Mouse (Mus musculus): ENCODE results near the gene Ugt1a1. TPM values are rescaled to one million over a fixed set of nuclear protein-coding genes. Genes with fewer than 3 reads are reported as not detected.

Ugt1a1 gene
- polyA plus RNA-seq, 1 experiment, result not detected

GRCm38 (mm10) chr1:88225741-88226140 lies 14.0 kb downstream of the Ugt1a1 start:
- Histone ChIP-seq H3K9me3 (replicated peaks; ENCODE audit: control insufficient read depth, insufficient read depth, low read length, poor library complexity, severe bottlenecking) (no peaks in the 10 kb centered on the region; the same call in 1 of the 2 replicates), H3K27ac (ENCODE audit: insufficient read depth, low read length) (no peak overlapping the region)
- TF ChIP-seq CTCF (IDR thresholded peaks at IDR 0.05; ENCODE audit: low read depth, low read length), result no peak
- TF ChIP-seq POLR2A (IDR thresholded peaks at IDR 0.05; ENCODE audit: insufficient read depth, low read length), result no peak
- no peak for TF ChIP-seq EP300 (IDR thresholded peaks at IDR 0.05; ENCODE audit: insufficient read depth, low read depth, low read length)

GRCm38 (mm10) chr1:88226670-88227379 lies 15.1 kb downstream of the Ugt1a1 start, which contains the start of gene Mroh2a:
Gene Mroh2a (plus strand): TSS chr1:88226986.
- no peak within 1 kb of the TSS for H3K4me3 ChIP-seq (ENCODE audit: low read depth, low read length)
- TF ChIP-seq EP300 (IDR thresholded peaks at IDR 0.05; ENCODE audit: insufficient read depth, low read depth, low read length) (no peak), POLR2A (IDR thresholded peaks at IDR 0.05; ENCODE audit: insufficient read depth, low read length) (no peak)
- H3K36me3 ChIP-seq (ENCODE audit: control insufficient read depth, insufficient read depth, low read length, poor library complexity, severe bottlenecking), result no peaks in the 10 kb centered on the region
- no peaks in the 10 kb centered on the region for H3K27me3 ChIP-seq (ENCODE audit: control insufficient read depth, insufficient read depth, low read length, poor library complexity, severe bottlenecking)
- H3K4me1 ChIP-seq (ENCODE audit: control insufficient read depth, insufficient read depth, low read length), result no peaks in the 10 kb centered on the region
- no peaks in the 10 kb centered on the region; the same call in 1 of the 2 replicates for H3K9me3 ChIP-seq (replicated peaks; ENCODE audit: control insufficient read depth, insufficient read depth, low read length, poor library complexity, severe bottlenecking)
- no peak within 1 kb of the TSS for H3K27ac ChIP-seq (ENCODE audit: insufficient read depth, low read length)
- H3K9ac ChIP-seq (ENCODE audit: low read depth, poor library complexity, severe bottlenecking), result no peak within 1 kb of the TSS

More at GRCm38 (mm10) chr1:88225741-88226140, 14.0 kb downstream of the Ugt1a1 start:
- H3K4me3 ChIP-seq (ENCODE audit: low read depth, low read length), result no peak overlapping the region
- no peaks in the 10 kb centered on the region for H3K27me3 ChIP-seq (ENCODE audit: control insufficient read depth, insufficient read depth, low read length, poor library complexity, severe bottlenecking)
- no peaks in the 10 kb centered on the region for H3K36me3 ChIP-seq (ENCODE audit: control insufficient read depth, insufficient read depth, low read length, poor library complexity, severe bottlenecking)
- no peak overlapping the region for H3K9ac ChIP-seq (ENCODE audit: low read depth, poor library complexity, severe bottlenecking)
- no peaks in the 10 kb centered on the region for H3K4me1 ChIP-seq (ENCODE audit: control insufficient read depth, insufficient read depth, low read length)

GRCm38 (mm10) chr1:88227482-88227881 lies 15.7 kb downstream of the Ugt1a1 start:
- Histone ChIP-seq H3K9me3 (replicated peaks; ENCODE audit: control insufficient read depth, insufficient read depth, low read length, poor library complexity, severe bottlenecking) (no peaks in the 10 kb centered on the region), H3K4me1 (ENCODE audit: control insufficient read depth, insufficient read depth, low read length) (no peaks in the 10 kb centered on the region), H3K9ac (ENCODE audit: low read depth, poor library complexity, severe bottlenecking) (no peak overlapping the region), H3K36me3 (ENCODE audit: control insufficient read depth, insufficient read depth, low read length, poor library complexity, severe bottlenecking) (no peaks in the 10 kb centered on the region), H3K4me3 (ENCODE audit: low read depth, low read length) (no peak overlapping the region), H3K27ac (ENCODE audit: insufficient read depth, low read length) (no peak overlapping the region), H3K27me3 (ENCODE audit: control insufficient read depth, insufficient read depth, low read length, poor library complexity, severe bottlenecking) (no peaks in the 10 kb centered on the region)
- TF ChIP-seq EP300 (IDR thresholded peaks at IDR 0.05; ENCODE audit: insufficient read depth, low read depth, low read length) (no peak), POLR2A (IDR thresholded peaks at IDR 0.05; ENCODE audit: insufficient read depth, low read length) (no peak), CTCF (IDR thresholded peaks at IDR 0.05; ENCODE audit: low read depth, low read length) (no peak)

- no peaks in the 10 kb centered on the region for H3K4me1 ChIP-seq (ENCODE audit: control insufficient read depth, insufficient read depth, low read length)
- no peak for TF ChIP-seq CTCF (IDR thresholded peaks at IDR 0.05; ENCODE audit: low read depth, low read length)
- TF ChIP-seq EP300 (IDR thresholded peaks at IDR 0.05; ENCODE audit: insufficient read depth, low read depth, low read length), result no peak
- TF ChIP-seq POLR2A (IDR thresholded peaks at IDR 0.05; ENCODE audit: insufficient read depth, low read length), result no peak
- no peaks in the 10 kb centered on the region for H3K9me3 ChIP-seq (replicated peaks; ENCODE audit: control insufficient read depth, insufficient read depth, low read length, poor library complexity, severe bottlenecking)
- no peak overlapping the region for H3K4me3 ChIP-seq (ENCODE audit: low read depth, low read length)
- no peaks in the 10 kb centered on the region for H3K36me3 ChIP-seq (ENCODE audit: control insufficient read depth, insufficient read depth, low read length, poor library complexity, severe bottlenecking)
- H3K27ac ChIP-seq (ENCODE audit: insufficient read depth, low read length), result no peak overlapping the region
- no peaks in the 10 kb centered on the region for H3K27me3 ChIP-seq (ENCODE audit: control insufficient read depth, insufficient read depth, low read length, poor library complexity, severe bottlenecking)
- no peak overlapping the region for H3K9ac ChIP-seq (ENCODE audit: low read depth, poor library complexity, severe bottlenecking)
These were observed 16.4 kb downstream of the Ugt1a1 start for GRCm38 (mm10) chr1:88228121-88228520.

- H3K27me3 ChIP-seq (ENCODE audit: control insufficient read depth, insufficient read depth, low read length, poor library complexity, severe bottlenecking), result no peaks in the 10 kb centered on the region
- no peak overlapping the region for H3K4me3 ChIP-seq (ENCODE audit: low read depth, low read length)
- H3K4me1 ChIP-seq (ENCODE audit: control insufficient read depth, insufficient read depth, low read length), result no peaks in the 10 kb centered on the region
- TF ChIP-seq POLR2A (IDR thresholded peaks at IDR 0.05; ENCODE audit: insufficient read depth, low read length) (no peak), CTCF (IDR thresholded peaks at IDR 0.05; ENCODE audit: low read depth, low read length) (no peak), EP300 (IDR thresholded peaks at IDR 0.05; ENCODE audit: insufficient read depth, low read depth, low read length) (no peak)
- H3K9ac ChIP-seq (ENCODE audit: low read depth, poor library complexity, severe bottlenecking), result no peak overlapping the region
- no peak overlapping the region for H3K27ac ChIP-seq (ENCODE audit: insufficient read depth, low read length)
- no peaks in the 10 kb centered on the region for H3K36me3 ChIP-seq (ENCODE audit: control insufficient read depth, insufficient read depth, low read length, poor library complexity, severe bottlenecking)
- H3K9me3 ChIP-seq (replicated peaks; ENCODE audit: control insufficient read depth, insufficient read depth, low read length, poor library complexity, severe bottlenecking), result no peaks in the 10 kb centered on the region
These were observed 17.8 kb downstream of the Ugt1a1 start for GRCm38 (mm10) chr1:88229566-88229965.

- H3K4me3 ChIP-seq (ENCODE audit: low read depth, low read length), result no peak overlapping the region
- no peaks in the 10 kb centered on the region for H3K9me3 ChIP-seq (replicated peaks; ENCODE audit: control insufficient read depth, insufficient read depth, low read length, poor library complexity, severe bottlenecking)
- no peaks in the 10 kb centered on the region for H3K36me3 ChIP-seq (ENCODE audit: control insufficient read depth, insufficient read depth, low read length, poor library complexity, severe bottlenecking)
- H3K27ac ChIP-seq (ENCODE audit: insufficient read depth, low read length), result no peak overlapping the region
- TF ChIP-seq POLR2A (IDR thresholded peaks at IDR 0.05; ENCODE audit: insufficient read depth, low read length), result no peak
- TF ChIP-seq EP300 (IDR thresholded peaks at IDR 0.05; ENCODE audit: insufficient read depth, low read depth, low read length), result no peak
- no peak for TF ChIP-seq CTCF (IDR thresholded peaks at IDR 0.05; ENCODE audit: low read depth, low read length)
- no peak overlapping the region for H3K9ac ChIP-seq (ENCODE audit: low read depth, poor library complexity, severe bottlenecking)
- no peaks in the 10 kb centered on the region for H3K4me1 ChIP-seq (ENCODE audit: control insufficient read depth, insufficient read depth, low read length)
- H3K27me3 ChIP-seq (ENCODE audit: control insufficient read depth, insufficient read depth, low read length, poor library complexity, severe bottlenecking), result no peaks in the 10 kb centered on the region
These were observed 18.2 kb downstream of the Ugt1a1 start for GRCm38 (mm10) chr1:88229986-88230385.

Measured in ES-Bruce4 (cell line).